Mouse (Mus musculus) stomach, postnatal 0 days (tissue): ENCODE data around the gene Fgf18.

Experiments
- CTCF ChIP-seq: IDR thresholded peaks from 2 replicates; pipeline ENCODE4 v1.5.1; 2016; ENCODE audit warnings: antibody characterized with exemption, low read depth, mild to moderate bottlenecking, moderate library complexity
- EP300 ChIP-seq: optimal IDR thresholded peaks from 2 replicates; pipeline ENCODE3; 2016; ENCODE audit warnings: antibody characterized with exemption

GRCm38 (mm10) chr11:33080046-33080808 is 67.0 kb downstream of the Fgf18 start:
- TF ChIP-seq EP300, result no peak
- no peak for TF ChIP-seq CTCF
